In genomic region chr12:98588573-98588972, GRCm38 (mm10) we compare ENCODE assay signal across 1 mouse cellular context.
TF ChIP-seq lines count a peak whose summit lies in the region.

No protein-coding gene starts in this region.

TF ChIP-seq in MEL, 35 proteins besides CTCF, POLR2A, EP300 and RAD21 (continued from another document):
- no peak for TF ChIP-seq TBP (IDR thresholded peaks at IDR 0.05; ENCODE audit: low read depth, low read length)
- no peak for TF ChIP-seq KAT2A (conservative IDR thresholded peaks at IDR 0.05; ENCODE audit: low read depth, low read length)
- no peak for TF ChIP-seq MAFK (IDR thresholded peaks at IDR 0.05; ENCODE audit: borderline replicate concordance, low read depth, low read length)
- TF ChIP-seq MXI1 (IDR thresholded peaks at IDR 0.05; ENCODE audit: low read depth, low read length) = no peak
- TF ChIP-seq GABPA (IDR thresholded peaks at IDR 0.05; ENCODE audit: low read depth, low read length) = no peak
- TF ChIP-seq HCFC1 (IDR thresholded peaks at IDR 0.05; ENCODE audit: low read depth, low read length) = no peak
